Mouse (Mus musculus) megakaryocyte, embryonic 14.5 days (primary cell): ENCODE results near the gene Ccl2. TPM values are rescaled to one million over a fixed set of nuclear protein-coding genes. Genes with fewer than 3 reads are reported as not detected.

ENCODE experiments used
- H3K27me3 ChIP-seq: replicated peaks from 2 replicates; pipeline ENCODE3; 2012; ENCODE audit warnings: inconsistent platforms
- H3K36me3 ChIP-seq: replicated peaks from 2 replicates; pipeline ENCODE3; 2012; ENCODE audit warnings: low read length, inconsistent platforms, mixed read lengths
- H3K4me1 ChIP-seq: 2 replicates; pipeline ENCODE4 v1.6.1; 2012; ENCODE audit warnings: inconsistent platforms
- H3K4me3 ChIP-seq: replicated peaks from 2 replicates; pipeline ENCODE3; 2012; ENCODE audit warnings: moderate library complexity, mild to moderate bottlenecking, inconsistent platforms
- H3K9me3 ChIP-seq: 2 replicates; pipeline ENCODE4 v1.6.1; 2012; ENCODE audit warnings: inconsistent platforms
- FLI1 ChIP-seq: IDR thresholded peaks from 2 replicates; pipeline ENCODE4 v1.6.1; 2012; ENCODE audit warnings: low read length, inconsistent platforms, mixed read lengths
- GATA1 ChIP-seq: IDR thresholded peaks from 3 replicates; pipeline ENCODE4 v1.6.1; 2012; ENCODE audit warnings: mixed read lengths, low read length, inconsistent platforms, borderline replicate concordance
- polyA plus RNA-seq: library from polyadenylated mRNA; stranded (reverse); fragments of >175 nt; gene quantifications from 2 replicates; pipeline ENCODE4 v1.2.3, GENCODE M21; 2012; ENCODE audit warnings: low replicate concordance; ENCODE audit not compliant: insufficient read depth

Gene Ccl2
- polyA plus RNA-seq, 1 experiment = 2.4 TPM

- Histone ChIP-seq H3K9me3 (no peaks in the 10 kb centered on the region), H3K36me3 (no peaks in the 10 kb centered on the region), H3K27me3 (peaks cover 5% of the 10 kb centered on the region), H3K4me1 (no peaks in the 10 kb centered on the region), H3K4me3 (no peak within 1 kb of the TSS)
- TF ChIP-seq FLI1 = no peak
- no peak for TF ChIP-seq GATA1
Observed at GRCm38 (mm10) chr11:82057646-82058045, 22.3 kb downstream of the Ccl2 start, which contains the start of gene Ccl11. Gene Ccl11 (plus strand): TSS chr11:82057823.

- no peak overlapping the region for H3K4me3 ChIP-seq
Observed at GRCm38 (mm10) chr11:82062226-82062625, 26.9 kb downstream of the Ccl2 start.

GRCm38 (mm10) chr11:82063454-82063853 is 28.1 kb downstream of the Ccl2 start:
- Histone ChIP-seq H3K27me3 (no peaks in the 10 kb centered on the region), H3K36me3 (no peaks in the 10 kb centered on the region), H3K4me3 (no peak overlapping the region), H3K9me3 (no peaks in the 10 kb centered on the region), H3K4me1 (no peaks in the 10 kb centered on the region)
- no peak for TF ChIP-seq FLI1
- no peak for TF ChIP-seq GATA1

More at GRCm38 (mm10) chr11:82062226-82062625, 26.9 kb downstream of the Ccl2 start:
- Histone ChIP-seq H3K4me1 (no peaks in the 10 kb centered on the region), H3K9me3 (no peaks in the 10 kb centered on the region), H3K36me3 (no peaks in the 10 kb centered on the region), H3K27me3 (no peaks in the 10 kb centered on the region)
- TF ChIP-seq GATA1 = no peak
- TF ChIP-seq FLI1 = no peak

- no peaks in the 10 kb centered on the region for H3K36me3 ChIP-seq
- TF ChIP-seq GATA1 = no peak
- H3K9me3 ChIP-seq = no peaks in the 10 kb centered on the region
- peaks cover 3% of the 10 kb centered on the region for H3K27me3 ChIP-seq
- no peaks in the 10 kb centered on the region for H3K4me1 ChIP-seq
- no peak overlapping the region for H3K4me3 ChIP-seq
Observed at GRCm38 (mm10) chr11:82066953-82067571, 31.7 kb downstream of the Ccl2 start.

- Histone ChIP-seq H3K9me3 (peaks cover 15% of the 10 kb centered on the region), H3K4me3 (no peak overlapping the region), H3K27me3 (peaks cover 6% of the 10 kb centered on the region), H3K4me1 (no peaks in the 10 kb centered on the region), H3K36me3 (no peaks in the 10 kb centered on the region)
- TF ChIP-seq GATA1 (no peak), FLI1 (no peak)
Observed at GRCm38 (mm10) chr11:82071076-82071475, 35.7 kb downstream of the Ccl2 start.

GRCm38 (mm10) chr11:82072374-82072773 is 37.0 kb downstream of the Ccl2 start:
- TF ChIP-seq GATA1 (no peak), FLI1 (no peak)
- no peak overlapping the region for H3K4me3 ChIP-seq
- H3K36me3 ChIP-seq = no peaks in the 10 kb centered on the region
- H3K27me3 ChIP-seq = peaks cover 6% of the 10 kb centered on the region
- peaks cover 20% of the 10 kb centered on the region for H3K9me3 ChIP-seq
- H3K4me1 ChIP-seq = no peaks in the 10 kb centered on the region

GRCm38 (mm10) chr11:82072984-82073383 is 37.6 kb downstream of the Ccl2 start:
- Histone ChIP-seq H3K4me3 (no peak overlapping the region), H3K27me3 (peaks cover 6% of the 10 kb centered on the region), H3K9me3 (peaks cover 20% of the 10 kb centered on the region), H3K4me1 (no peaks in the 10 kb centered on the region), H3K36me3 (no peaks in the 10 kb centered on the region)
- TF ChIP-seq GATA1 (no peak), FLI1 (no peak)

GRCm38 (mm10) chr11:82073686-82074085 is 38.3 kb downstream of the Ccl2 start:
- TF ChIP-seq GATA1 = no peak
- TF ChIP-seq FLI1 = no peak
- no peak overlapping the region for H3K4me3 ChIP-seq
- H3K36me3 ChIP-seq = no peaks in the 10 kb centered on the region
- H3K4me1 ChIP-seq = no peaks in the 10 kb centered on the region
- H3K27me3 ChIP-seq = peaks cover 6% of the 10 kb centered on the region
- peaks cover 20% of the 10 kb centered on the region for H3K9me3 ChIP-seq

GRCm38 (mm10) chr11:82077031-82077430 is 41.7 kb downstream of the Ccl2 start:
- TF ChIP-seq FLI1 (no peak), GATA1 (no peak)
- no peaks in the 10 kb centered on the region for H3K36me3 ChIP-seq
- no peak overlapping the region for H3K4me3 ChIP-seq
- peaks cover 20% of the 10 kb centered on the region for H3K9me3 ChIP-seq
- H3K27me3 ChIP-seq = peaks cover 3% of the 10 kb centered on the region
- no peaks in the 10 kb centered on the region for H3K4me1 ChIP-seq

GRCm38 (mm10) chr11:82078136-82078730 is 42.9 kb downstream of the Ccl2 start:
- H3K36me3 ChIP-seq = no peaks in the 10 kb centered on the region
- no peak overlapping the region for H3K4me3 ChIP-seq
- peaks cover 2% of the 10 kb centered on the region for H3K27me3 ChIP-seq
- peaks cover 20% of the 10 kb centered on the region for H3K9me3 ChIP-seq
- H3K4me1 ChIP-seq = no peaks in the 10 kb centered on the region
- TF ChIP-seq FLI1 (no peak), GATA1 (no peak)

- no peaks in the 10 kb centered on the region for H3K27me3 ChIP-seq
- H3K36me3 ChIP-seq = no peaks in the 10 kb centered on the region
- H3K4me1 ChIP-seq = no peaks in the 10 kb centered on the region
- TF ChIP-seq FLI1 (no peak), GATA1 (no peak)
- no peak overlapping the region for H3K4me3 ChIP-seq
- peaks cover 8% of the 10 kb centered on the region for H3K9me3 ChIP-seq
Observed at GRCm38 (mm10) chr11:82080865-82081264, 45.5 kb downstream of the Ccl2 start.
